Mouse (Mus musculus): ENCODE data around the gene Gm29776.
A peak's percentile ranks its signal among the peaks of the same experiment; 100 is the strongest.

The Gm29776 gene

GRCm38 (mm10) chr14:54650621-54651454 is 47.8 kb downstream of the Gm29776 start:
- peak; percentile 97 for DNase-seq (ENCODE audit: low read depth)

GRCm38 (mm10) chr14:54647900-54648299 is 50.7 kb downstream of the Gm29776 start:
- DNase-seq (ENCODE audit: low read depth): no peak

GRCm38 (mm10) chr14:54646898-54647636 is 51.6 kb downstream of the Gm29776 start:
- peak; percentile 39 for DNase-seq (ENCODE audit: low read depth)

- no peak for DNase-seq (ENCODE audit: low read depth)
Measured at GRCm38 (mm10) chr14:54646455-54646854, 52.2 kb downstream of the Gm29776 start.

- DNase-seq (ENCODE audit: low read depth): no peak
Measured at GRCm38 (mm10) chr14:54644294-54644693, 54.3 kb downstream of the Gm29776 start.

GRCm38 (mm10) chr14:54643011-54643410 is 55.6 kb downstream of the Gm29776 start:
- no peak for DNase-seq (ENCODE audit: low read depth)
